Mouse (Mus musculus) C2C12 (cell line): ENCODE measurements around the gene Hnrnpa3.
"Not testable (repeated sequence)": the region's sequence is repeated elsewhere in the genome, so short reads cannot be mapped to it uniquely, and the experiment has no call there.

Experiments used
- CEBPB ChIP-seq: IDR thresholded peaks from one replicate; pipeline ENCODE4 v1.6.1; 2011; ENCODE audit warnings: low read depth, mild to moderate bottlenecking, control low read depth, moderate library complexity
- CTCF ChIP-seq: IDR thresholded peaks from one replicate; pipeline ENCODE4 v1.5.1; 2011; ENCODE audit not compliant: control insufficient read depth, insufficient read depth, insufficient read length
- FOSL1 ChIP-seq: IDR thresholded peaks from one replicate; pipeline ENCODE4 v1.8.0; 2011; ENCODE audit warnings: mild to moderate bottlenecking, low read length; ENCODE audit not compliant: poor library complexity, insufficient read depth, severe bottlenecking
- MAX ChIP-seq: IDR thresholded peaks from one replicate; pipeline ENCODE4 v1.6.1; 2011; ENCODE audit warnings: mild to moderate bottlenecking, control low read depth
- MYOG ChIP-seq: IDR thresholded peaks from one replicate; pipeline ENCODE4 v1.6.1; 2011; ENCODE audit not compliant: control insufficient read depth, insufficient read length; ENCODE audit errors: extremely low read depth

- not testable (repeated sequence) for TF ChIP-seq CTCF, MYOG, FOSL1
- TF ChIP-seq MAX (peak; percentile 20), CEBPB (peak; percentile 54)
These were observed 48.5 kb upstream of the Hnrnpa3 start for GRCm38 (mm10) chr2:75610602-75611001.
